Mouse (Mus musculus) layer of hippocampus, postnatal 25 days (tissue): Measurements from ENCODE around the gene Sorcs2. TPM values are rescaled to one million over a fixed set of nuclear protein-coding genes. Genes with fewer than 3 reads are reported as not detected.
"Not testable (repeated sequence)": the region's sequence is repeated elsewhere in the genome, so short reads cannot be mapped to it uniquely, and the experiment has no call there.

Experiments
- DNase-seq, 2 experiments: peaks; one replicate each; pipeline ENCODE4 v3.0.0; 2022; ENCODE audit warnings: mixed read lengths in 2 of 2, low spot score in 1 of 2; ENCODE audit errors: extremely low spot score in 1 of 2
- total RNA-seq, 2 experiments: library from RNA; stranded (reverse); gene quantifications; 2 replicates each; pipeline ENCODE4 v1.2.3; 2021

Gene Sorcs2
- total RNA-seq, 2 experiments from 2014 or later, result 52.4 to 53.8 TPM

- no peak for DNase-seq
Observed at GRCm38 (mm10) chr5:36257008-36257407, 140.9 kb downstream of the Sorcs2 start.

GRCm38 (mm10) chr5:36254642-36255516, 143.1 kb downstream of the Sorcs2 start:
- DNase-seq, result no peak

GRCm38 (mm10) chr5:36252746-36253504, 145.0 kb downstream of the Sorcs2 start:
- no peak for DNase-seq

GRCm38 (mm10) chr5:36248022-36248421, 149.9 kb downstream of the Sorcs2 start:
- DNase-seq, result no peak

GRCm38 (mm10) chr5:36237526-36237925, 160.4 kb downstream of the Sorcs2 start:
- not testable (repeated sequence) for DNase-seq

GRCm38 (mm10) chr5:36230301-36230780, 167.6 kb downstream of the Sorcs2 start:
- DNase-seq, result no peak

- DNase-seq, result no peak
Observed at GRCm38 (mm10) chr5:36228405-36229370, 169.3 kb downstream of the Sorcs2 start.

- DNase-seq, result no peak
Observed at GRCm38 (mm10) chr5:36226296-36226695, 171.6 kb downstream of the Sorcs2 start.

GRCm38 (mm10) chr5:36225855-36226254, 172.1 kb downstream of the Sorcs2 start:
- no peak for DNase-seq

- DNase-seq, result peak; percentile 59 to 83
Observed at GRCm38 (mm10) chr5:36223787-36224186, 174.2 kb downstream of the Sorcs2 start.

GRCm38 (mm10) chr5:36220626-36221025, 177.3 kb downstream of the Sorcs2 start:
- no peak for DNase-seq

GRCm38 (mm10) chr5:36220105-36220504, 177.8 kb downstream of the Sorcs2 start:
- no peak for DNase-seq

- DNase-seq, result peak; percentile 75 to 78
Observed at GRCm38 (mm10) chr5:36213310-36213709, 184.6 kb downstream of the Sorcs2 start.

GRCm38 (mm10) chr5:36208803-36209202, 189.1 kb downstream of the Sorcs2 start:
- no peak for DNase-seq

GRCm38 (mm10) chr5:36205397-36205796, 192.5 kb downstream of the Sorcs2 start:
- DNase-seq, result no peak

- DNase-seq, result no peak
Observed at GRCm38 (mm10) chr5:36203916-36204315, 194.0 kb downstream of the Sorcs2 start, which contains the start of gene Psapl1. TSS of gene Psapl1 (plus strand) at chr5:36204021.

GRCm38 (mm10) chr5:36203421-36203820, 194.5 kb downstream of the Sorcs2 start:
- DNase-seq, result no peak

GRCm38 (mm10) chr5:36202781-36203180, 195.2 kb downstream of the Sorcs2 start:
- no peak for DNase-seq

GRCm38 (mm10) chr5:36199519-36199918, 198.4 kb downstream of the Sorcs2 start:
- no peak for DNase-seq

GRCm38 (mm10) chr5:36195436-36195835, 202.5 kb downstream of the Sorcs2 start:
- no peak for DNase-seq
